Mouse (Mus musculus) C2C12 (cell line): Measurements from ENCODE around the gene Elmo3. TPM values are rescaled to one million over a fixed set of nuclear protein-coding genes. Genes with fewer than 3 reads are reported as not detected.
A peak's percentile ranks its signal among the peaks of the same experiment; 100 is the strongest.

ENCODE experiments used
- H3K27me3 ChIP-seq: one replicate; pipeline ENCODE4 v1.6.1; 2011; ENCODE audit not compliant: control insufficient read depth, insufficient read depth, insufficient read length
- H3K36me3 ChIP-seq: one replicate; pipeline ENCODE4 v1.6.1; 2011; ENCODE audit not compliant: control insufficient read depth, insufficient read depth
- H3K4me3 ChIP-seq: one replicate; pipeline ENCODE4 v1.5.1; 2011; ENCODE audit warnings: mild to moderate bottlenecking, control low read depth; ENCODE audit not compliant: poor library complexity, insufficient read depth, severe bottlenecking
- H3K79me2 ChIP-seq: one replicate; pipeline ENCODE4 v1.6.1; 2011; ENCODE audit not compliant: control insufficient read depth, insufficient read depth
- H3K79me3 ChIP-seq: one replicate; pipeline ENCODE4 v1.6.1; 2011; ENCODE audit warnings: low read depth, control low read depth
- H3ac ChIP-seq: one replicate; pipeline ENCODE3; 2011; ENCODE audit warnings: low read depth; ENCODE audit not compliant: control insufficient read depth, insufficient read length
- CEBPB ChIP-seq: IDR thresholded peaks from one replicate; pipeline ENCODE4 v1.6.1; 2011; ENCODE audit warnings: low read depth, mild to moderate bottlenecking, control low read depth, moderate library complexity
- CTCF ChIP-seq: IDR thresholded peaks from one replicate; pipeline ENCODE4 v1.5.1; 2011; ENCODE audit not compliant: control insufficient read depth, insufficient read depth, insufficient read length
- FOSL1 ChIP-seq: IDR thresholded peaks from one replicate; pipeline ENCODE4 v1.8.0; 2011; ENCODE audit warnings: mild to moderate bottlenecking, low read length; ENCODE audit not compliant: poor library complexity, insufficient read depth, severe bottlenecking
- MAX ChIP-seq: IDR thresholded peaks from one replicate; pipeline ENCODE4 v1.6.1; 2011; ENCODE audit warnings: mild to moderate bottlenecking, control low read depth
- MYOD1 ChIP-seq: IDR thresholded peaks from one replicate; pipeline ENCODE4 v1.6.1; 2011; ENCODE audit warnings: low read depth; ENCODE audit not compliant: control insufficient read depth, insufficient read length
- MYOG ChIP-seq: IDR thresholded peaks from one replicate; pipeline ENCODE4 v1.6.1; 2011; ENCODE audit not compliant: control insufficient read depth, insufficient read length; ENCODE audit errors: extremely low read depth
- USF1 ChIP-seq: IDR thresholded peaks from one replicate; pipeline ENCODE4 v1.6.1; 2011; ENCODE audit warnings: low read depth, mild to moderate bottlenecking, control low read depth, moderate library complexity
- polyA plus RNA-seq: library from polyadenylated mRNA; unstranded; fragments of >200 nt; fragmentation: generic; extraction: Trizol; gene quantifications from one replicate; pipeline ENCODE4 v1.2.1, GENCODE M21; 2012; ENCODE audit warnings: missing spikeins

Elmo3 gene
- polyA plus RNA-seq, 1 experiment: 0.50 TPM

GRCm38 (mm10) chr8:105261326-105261980 lies 43.9 kb upstream of the Elmo3 start:
- peaks cover 3% of the 10 kb centered on the region for H3K79me3 ChIP-seq
- peaks cover 7% of the 10 kb centered on the region for H3K36me3 ChIP-seq
- no peak for TF ChIP-seq MAX
- no peak for TF ChIP-seq CEBPB
- TF ChIP-seq MYOD1: no peak
- no peak for TF ChIP-seq FOSL1
- TF ChIP-seq USF1: no peak
- TF ChIP-seq MYOG: no peak
- TF ChIP-seq CTCF: no peak
- no peak overlapping the region for H3K4me3 ChIP-seq
- no peaks in the 10 kb centered on the region for H3K27me3 ChIP-seq
- H3ac ChIP-seq: no peak overlapping the region
- peaks cover 16% of the 10 kb centered on the region for H3K79me2 ChIP-seq

- TF ChIP-seq MAX (no peak), MYOG (no peak), USF1 (no peak), CEBPB (no peak), CTCF (no peak), FOSL1 (no peak), MYOD1 (no peak)
- Histone ChIP-seq H3K27me3 (no peaks in the 10 kb centered on the region), H3K4me3 (peak overlapping the region; percentile 71), H3K79me2 (peaks cover 16% of the 10 kb centered on the region), H3K79me3 (peaks cover 3% of the 10 kb centered on the region), H3ac (no peak overlapping the region), H3K36me3 (peaks cover 7% of the 10 kb centered on the region)
Observed at GRCm38 (mm10) chr8:105263244-105263912, 42.0 kb upstream of the Elmo3 start.

- Histone ChIP-seq H3K27me3 (no peaks in the 10 kb centered on the region), H3K79me2 (peaks cover 16% of the 10 kb centered on the region), H3ac (peak within 1 kb of the TSS; percentile 91), H3K4me3 (peak within 1 kb of the TSS; percentile 71), H3K79me3 (peaks cover 3% of the 10 kb centered on the region), H3K36me3 (peaks cover 10% of the 10 kb centered on the region)
- TF ChIP-seq MYOD1 (no peak), MAX (no peak), CTCF (no peak), MYOG (no peak), USF1 (no peak), CEBPB (no peak), FOSL1 (no peak)
Observed at GRCm38 (mm10) chr8:105264024-105264982, 41.1 kb upstream of the Elmo3 start, which contains the start of the genes Tradd and Fbxl8. TSS of gene Tradd (minus strand) at chr8:105264609. TSS of gene Fbxl8 (plus strand) at chr8:105264648.

GRCm38 (mm10) chr8:105265128-105265527 lies 40.3 kb upstream of the Elmo3 start:
- Histone ChIP-seq H3K79me3 (peaks cover 3% of the 10 kb centered on the region), H3K27me3 (no peaks in the 10 kb centered on the region), H3K4me3 (peak overlapping the region; percentile 71), H3K36me3 (peaks cover 6% of the 10 kb centered on the region), H3K79me2 (peaks cover 16% of the 10 kb centered on the region), H3ac (peak overlapping the region; percentile 91)
- no peak for TF ChIP-seq MAX
- no peak for TF ChIP-seq FOSL1
- no peak for TF ChIP-seq CTCF
- TF ChIP-seq USF1: no peak
- no peak for TF ChIP-seq CEBPB
- no peak for TF ChIP-seq MYOG
- TF ChIP-seq MYOD1: no peak

- H3ac ChIP-seq: no peak overlapping the region
- H3K79me2 ChIP-seq: peaks cover 16% of the 10 kb centered on the region
- no peaks in the 10 kb centered on the region for H3K27me3 ChIP-seq
- peaks cover 3% of the 10 kb centered on the region for H3K36me3 ChIP-seq
- no peak overlapping the region for H3K4me3 ChIP-seq
- peaks cover 3% of the 10 kb centered on the region for H3K79me3 ChIP-seq
- TF ChIP-seq CEBPB (no peak), CTCF (no peak), FOSL1 (no peak), MAX (no peak), MYOG (no peak), MYOD1 (no peak), USF1 (no peak)
Observed at GRCm38 (mm10) chr8:105266775-105267174, 38.6 kb upstream of the Elmo3 start.
